8 mouse cellular contexts compared by ENCODE assay signal in the genomic region with DNA sequence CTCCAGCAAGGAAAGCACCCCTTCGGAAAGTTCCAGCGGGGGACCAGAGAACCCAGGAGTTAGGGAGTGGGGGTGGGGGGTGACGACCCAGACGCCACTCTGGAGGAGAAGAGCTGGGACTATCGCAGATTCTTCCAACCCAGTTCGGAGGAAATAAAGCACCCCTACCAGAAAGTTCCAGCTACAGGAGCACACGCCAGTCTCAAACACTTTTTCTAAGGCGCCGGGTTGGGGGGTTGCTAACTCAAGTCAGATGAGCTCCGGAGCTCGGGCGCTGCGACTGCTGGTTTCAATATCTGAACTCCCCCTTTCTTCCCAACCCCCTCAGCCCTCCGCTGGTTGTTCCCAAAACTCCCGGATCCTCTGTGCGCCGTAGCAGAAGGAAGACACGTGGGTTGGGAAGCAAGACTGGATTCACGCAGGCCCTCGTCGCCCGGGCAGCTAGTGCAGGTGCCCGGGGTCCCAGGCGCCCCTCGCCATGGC. TPM values are rescaled to one million over a fixed set of nuclear protein-coding genes. Genes with fewer than 3 reads are reported as not detected.
DNase-seq lines count a peak whose midpoint lies in the region; ATAC-seq and TF ChIP-seq lines count a peak whose summit lies in the region.

No protein-coding gene starts in this region.

- peak overlapping the region; percentile 91 for H3K4me2 ChIP-seq in forebrain, embryonic 13.5 days
- peak overlapping the region; percentile 91 for H3K4me2 ChIP-seq in hindbrain, postnatal 0 days (ENCODE audit: low read depth, low read length)
- H3K4me2 ChIP-seq in midbrain, embryonic 11.5 days: peak overlapping the region; percentile 86

- H3K36me3 ChIP-seq in forebrain, embryonic 13.5 days (ENCODE audit: poor library complexity, severe bottlenecking): no peaks in the 10 kb centered on the region
- H3K36me3 ChIP-seq in hindbrain, postnatal 0 days (ENCODE audit: insufficient read depth, low read length): no peaks in the 10 kb centered on the region
- H3K36me3 ChIP-seq in midbrain, embryonic 11.5 days (ENCODE audit: control insufficient read depth, insufficient read depth, low read length): no peaks in the 10 kb centered on the region

- H3K27me3 ChIP-seq in forebrain, embryonic 13.5 days: peaks cover 19% of the 10 kb centered on the region
- 0 out of 2 replicates have a peak, but pooled peaks cover 12% of the 10 kb centered on the region for H3K27me3 ChIP-seq in hindbrain, postnatal 0 days (ENCODE audit: insufficient read depth, low read length)
- peaks cover 11% of the 10 kb centered on the region for H3K27me3 ChIP-seq in midbrain, embryonic 11.5 days (ENCODE audit: control insufficient read depth, insufficient read depth, low read length)

- no peaks in the 10 kb centered on the region; the same call in 1 of the 2 replicates for H3K9me3 ChIP-seq in forebrain, embryonic 13.5 days (replicated peaks)
- no peaks in the 10 kb centered on the region for H3K9me3 ChIP-seq in hindbrain, postnatal 0 days (ENCODE audit: low read length)
- H3K9me3 ChIP-seq in midbrain, embryonic 11.5 days (ENCODE audit: control insufficient read depth, low read length): no peaks in the 10 kb centered on the region

- H3K27ac ChIP-seq in forebrain, embryonic 13.5 days: peak overlapping the region; percentile 95
- H3K27ac ChIP-seq in hindbrain, postnatal 0 days: peak overlapping the region; percentile 71; the same call in 1 of the 2 replicates
- H3K27ac ChIP-seq in midbrain, embryonic 11.5 days (ENCODE audit: low read depth, low read length): peak overlapping the region; percentile 91

- peak overlapping the region; percentile 84 for H3K9ac ChIP-seq in forebrain, embryonic 13.5 days
- H3K9ac ChIP-seq in hindbrain, postnatal 0 days (replicated peaks; ENCODE audit: low read length): peak overlapping the region; percentile 37; the same call in 1 of the 2 replicates
- H3K9ac ChIP-seq in midbrain, embryonic 11.5 days (ENCODE audit: low read length): peak overlapping the region; percentile 87

- WGBS in forebrain, embryonic 13.5 days: 1% methylated on average over 25 of the region's 25 CpGs
- WGBS in hindbrain, postnatal 0 days: 1% methylated on average over 24 of the region's 25 CpGs
- WGBS in midbrain, embryonic 11.5 days: under 1% methylated on average over 25 of the region's 25 CpGs

- peak overlapping the region; percentile 59 for H3K4me3 ChIP-seq in forebrain, embryonic 13.5 days
- peak overlapping the region; percentile 39 for H3K4me3 ChIP-seq in hindbrain, postnatal 0 days (ENCODE audit: low read length)
- H3K4me3 ChIP-seq in midbrain, embryonic 11.5 days (ENCODE audit: low read depth, low read length): peak overlapping the region; percentile 64

- H3K4me1 ChIP-seq in forebrain, embryonic 13.5 days: peaks cover 61% of the 10 kb centered on the region
- H3K4me1 ChIP-seq in hindbrain, postnatal 0 days (ENCODE audit: insufficient read depth, low read length): peaks cover 16% of the 10 kb centered on the region
- H3K4me1 ChIP-seq in midbrain, embryonic 11.5 days (ENCODE audit: control insufficient read depth, insufficient read depth, low read length): peaks cover 37% of the 10 kb centered on the region

- peak; percentile 19 for DNase-seq in layer of hippocampus, postnatal 36 days
- no peak for DNase-seq in layer of hippocampus, postnatal 25 days (ENCODE audit: extremely low spot score in 1 of 2, low spot score in 1 of 2)
- peak; percentile 80 for DNase-seq in brain, embryonic 14.5 days (ENCODE audit: low read depth)
- DNase-seq in hindbrain, postnatal 0 days (ENCODE audit: low spot score): peak; percentile 60
- DNase-seq in midbrain, embryonic 11.5 days (ENCODE audit: low spot score, missing footprints): peak; percentile 98
- DNase-seq in layer of hippocampus, adult 9-10 months (ENCODE audit: low spot score): no peak

- TF ChIP-seq CTCF in brain, embryonic 14.5 days (IDR thresholded peaks at IDR 0.05; ENCODE audit: borderline replicate concordance, extremely low read depth, insufficient read depth, insufficient read length): no peak
- no peak for TF ChIP-seq CTCF in hindbrain, postnatal 0 days (IDR thresholded peaks at IDR 0.05; ENCODE audit: low read depth)

- TF ChIP-seq POLR2A in brain, embryonic 14.5 days (IDR thresholded peaks at IDR 0.05; ENCODE audit: borderline replicate concordance, extremely low read depth, insufficient read depth, insufficient read length, poor library complexity, severe bottlenecking): peak; percentile 24; the same call in 1 of the 2 replicates

- peak; percentile 28 for ATAC-seq in forebrain, embryonic 13.5 days
- peak; percentile 50 for ATAC-seq in hindbrain, postnatal 0 days
- peak; percentile 8 for ATAC-seq in midbrain, embryonic 11.5 days (ENCODE audit: low FRiP score)
- ATAC-seq in granulocyte monocyte progenitor cell, adult 5-6 weeks (replicated peaks; ENCODE audit: poor library complexity, severe bottlenecking): no peak

RNA-seq across cellular contexts. Expression of gene Gli2, which starts 0.5 kb away (rescaled TPM):
- 1 to 10 TPM; 3.1 to 5.2 TPM for total RNA-seq in layer of hippocampus, postnatal 36 days (2021)
- total RNA-seq in layer of hippocampus, postnatal 25 days (2021): 1 to 10 TPM; 3.4 to 4.1 TPM
- polyA plus RNA-seq in brain, embryonic 14.5 days (2012; rRNA removed): 6.4 and 8.3 TPM in 2 replicates
- 5.6 and 6.5 TPM in 2 replicates for polyA plus RNA-seq in forebrain, embryonic 13.5 days (2015; fragmentation: Nextera tagmentation; extraction: Ambion mirVana)
- total RNA-seq in hindbrain, postnatal 0 days (2014; rRNA removed): 12.0 and 13.9 TPM in 2 replicates
- 2.0 and 3.0 TPM in 2 replicates for polyA plus RNA-seq in hindbrain, postnatal 0 days (2015; fragmentation: Nextera tagmentation; extraction: Ambion mirVana)
- 8.2 and 9.0 TPM in 2 replicates for polyA plus RNA-seq in midbrain, embryonic 11.5 days (2014; fragmentation: Nextera tagmentation; extraction: Ambion mirVana)
- total RNA-seq in granulocyte monocyte progenitor cell, adult 5-6 weeks (2014; fragmentation: Nextera tagmentation): not detected in 2 replicates
- total RNA-seq in granulocyte monocyte progenitor cell, adult 5-6 weeks (2017): not detected in 2 replicates

Comparison
In these comparisons a context has a peak if more than half of its experiments do, and no peak if none do; other contexts are left out.
1. DNase-seq: peak in layer of hippocampus, postnatal 36 days (2 of 2), brain, embryonic 14.5 days (single experiment), hindbrain, postnatal 0 days (single experiment) and midbrain, embryonic 11.5 days (single experiment); none in layer of hippocampus, postnatal 25 days (0 of 2) and layer of hippocampus, adult 9-10 months (single experiment).
2. H3K9ac ChIP-seq: peak in every context shown above with its lines; median percentile 87 in midbrain, embryonic 11.5 days; 84 in forebrain, embryonic 13.5 days; 37 in hindbrain, postnatal 0 days.
3. RNA of gene Gli2, which starts 0.5 kb away (total RNA-seq): 12.0 to 13.9 TPM in hindbrain, postnatal 0 days, 3.1 to 5.2 TPM in layer of hippocampus, postnatal 36 days and 3.4 to 4.1 TPM in layer of hippocampus, postnatal 25 days; not detected in granulocyte monocyte progenitor cell, adult 5-6 weeks; every median in the first group is over 4 times any median in the second.
4. Peak in every context shown above with its lines, with median percentiles within 50 percentile points of each other: H3K27ac ChIP-seq, H3K4me2 ChIP-seq and H3K4me3 ChIP-seq.